Mouse (Mus musculus): Measurements from ENCODE around the gene Cds1. TPM values are rescaled to one million over a fixed set of nuclear protein-coding genes. Genes with fewer than 3 reads are reported as not detected.
A peak's percentile ranks its signal among the peaks of the same experiment; 100 is the strongest.

The Cds1 gene
- polyA plus RNA-seq, 1 experiment from 2014 or later = 8.6 TPM

DNA sequence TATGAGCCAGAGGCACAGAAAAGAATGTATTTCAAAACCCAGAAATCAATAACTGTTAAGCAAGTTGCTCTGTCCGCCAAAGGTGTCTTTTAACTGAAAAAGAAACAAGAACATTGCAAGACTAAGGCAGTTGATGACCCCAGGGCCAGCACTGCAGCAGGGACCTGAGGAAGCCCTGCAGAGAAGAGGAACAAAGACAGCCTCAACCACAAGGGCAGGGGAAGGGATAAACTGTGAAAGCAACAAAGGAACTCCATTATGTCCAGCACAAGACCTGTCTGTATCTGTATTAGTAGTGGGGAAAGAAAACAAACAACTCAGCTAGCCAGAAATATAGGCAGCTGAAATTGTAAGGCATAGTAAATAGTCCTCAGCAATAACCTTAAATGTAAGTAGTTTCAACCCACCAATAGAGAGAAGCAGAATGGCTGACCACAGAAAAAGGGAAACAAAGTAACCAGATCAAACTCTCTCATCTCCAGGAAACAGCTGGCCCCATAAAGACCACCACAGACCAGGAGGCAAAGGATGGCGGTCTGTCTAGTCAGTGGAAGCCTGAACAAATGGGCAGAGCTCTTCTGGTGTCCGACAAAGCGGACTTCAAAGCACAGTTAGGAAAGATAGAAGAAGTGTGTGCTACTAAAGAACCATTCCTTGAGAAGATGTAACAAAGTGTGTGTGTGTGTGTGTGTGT is 21.1 kb downstream of the Cds1 start:
- no peak overlapping the region for H3K4me3 ChIP-seq (replicated peaks; ENCODE audit: low read length)
- no peak overlapping the region for H3K4me2 ChIP-seq (replicated peaks)
- H3K9me3 ChIP-seq (ENCODE audit: control insufficient read depth, low read length) = no peaks in the 10 kb centered on the region
- DNase-seq (ENCODE audit: low spot score) (no peak), ATAC-seq (ENCODE audit: low FRiP score) (no peak)
- no peaks in the 10 kb centered on the region for H3K4me1 ChIP-seq (replicated peaks; ENCODE audit: control insufficient read depth, insufficient read depth, low read length)
- H3K36me3 ChIP-seq (replicated peaks; ENCODE audit: control insufficient read depth, insufficient read depth) = no peaks in the 10 kb centered on the region
- H3K9ac ChIP-seq = no peak overlapping the region
- H3K27me3 ChIP-seq (ENCODE audit: control insufficient read depth, insufficient read depth, low read length) = no peaks in the 10 kb centered on the region
- H3K27ac ChIP-seq = no peak overlapping the region
- 60% methylated on average over 4 of the region's 4 CpGs for WGBS

- ATAC-seq (ENCODE audit: low FRiP score) (no peak), DNase-seq (ENCODE audit: low spot score) (no peak)
- Histone ChIP-seq H3K27me3 (ENCODE audit: control insufficient read depth, insufficient read depth, low read length) (no peaks in the 10 kb centered on the region), H3K9me3 (ENCODE audit: control insufficient read depth, low read length) (no peaks in the 10 kb centered on the region), H3K4me3 (replicated peaks; ENCODE audit: low read length) (no peak overlapping the region), H3K36me3 (replicated peaks; ENCODE audit: control insufficient read depth, insufficient read depth) (no peaks in the 10 kb centered on the region), H3K4me2 (replicated peaks) (no peak overlapping the region), H3K27ac (no peak overlapping the region), H3K9ac (no peak overlapping the region), H3K4me1 (replicated peaks; ENCODE audit: control insufficient read depth, insufficient read depth, low read length) (no peaks in the 10 kb centered on the region)
These were observed 24.8 kb downstream of the Cds1 start for GRCm38 (mm10) chr5:101789770-101790169.

DNA sequence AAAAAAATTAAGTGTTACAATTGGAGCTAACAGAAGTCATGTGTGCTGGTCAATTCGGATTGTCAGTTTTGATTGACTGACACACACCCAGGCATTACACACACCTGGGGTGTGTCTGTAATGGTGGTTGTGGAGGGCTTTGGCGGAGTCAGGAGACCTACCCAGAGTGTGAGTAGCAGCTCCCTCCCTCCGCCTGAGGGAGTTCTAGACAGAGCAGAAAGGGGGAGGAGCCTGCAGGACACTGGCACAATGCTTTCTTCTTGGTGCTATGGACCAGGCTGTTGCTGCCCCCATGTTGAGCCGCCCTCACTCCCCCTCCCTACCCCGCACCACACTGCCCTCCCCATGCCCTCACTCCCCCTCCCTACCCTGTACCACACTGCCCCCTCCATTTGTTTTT is 25.6 kb downstream of the Cds1 start:
- ATAC-seq (ENCODE audit: low FRiP score) = no peak
- no peaks in the 10 kb centered on the region for H3K9me3 ChIP-seq (ENCODE audit: control insufficient read depth, low read length)
- WGBS = 53% methylated on average over 5 of the region's 5 CpGs

GRCm38 (mm10) chr5:101792665-101793064 is 27.7 kb downstream of the Cds1 start:
- DNase-seq (ENCODE audit: low spot score) = no peak
- no peak overlapping the region for H3K4me2 ChIP-seq (replicated peaks)
- H3K27me3 ChIP-seq (ENCODE audit: control insufficient read depth, insufficient read depth, low read length) = no peaks in the 10 kb centered on the region
- ATAC-seq (ENCODE audit: low FRiP score) = no peak
- H3K27ac ChIP-seq = no peak overlapping the region
- no peaks in the 10 kb centered on the region for H3K4me1 ChIP-seq (replicated peaks; ENCODE audit: control insufficient read depth, insufficient read depth, low read length)
- no peaks in the 10 kb centered on the region for H3K9me3 ChIP-seq (ENCODE audit: control insufficient read depth, low read length)
- H3K9ac ChIP-seq = no peak overlapping the region
- no peak overlapping the region for H3K4me3 ChIP-seq (replicated peaks; ENCODE audit: low read length)
- WGBS = 78% methylated on average over 4 of the region's 4 CpGs
- no peaks in the 10 kb centered on the region for H3K36me3 ChIP-seq (replicated peaks; ENCODE audit: control insufficient read depth, insufficient read depth)

More for the DNA sequence above, 25.6 kb downstream of the Cds1 start:
- DNase-seq (ENCODE audit: low spot score) = no peak
- H3K4me2 ChIP-seq (replicated peaks) = no peak overlapping the region
- H3K4me3 ChIP-seq (replicated peaks; ENCODE audit: low read length) = no peak overlapping the region
- no peaks in the 10 kb centered on the region for H3K4me1 ChIP-seq (replicated peaks; ENCODE audit: control insufficient read depth, insufficient read depth, low read length)
- H3K27ac ChIP-seq = no peak overlapping the region
- H3K27me3 ChIP-seq (ENCODE audit: control insufficient read depth, insufficient read depth, low read length) = no peaks in the 10 kb centered on the region
- no peaks in the 10 kb centered on the region for H3K36me3 ChIP-seq (replicated peaks; ENCODE audit: control insufficient read depth, insufficient read depth)
- H3K9ac ChIP-seq = no peak overlapping the region

DNA sequence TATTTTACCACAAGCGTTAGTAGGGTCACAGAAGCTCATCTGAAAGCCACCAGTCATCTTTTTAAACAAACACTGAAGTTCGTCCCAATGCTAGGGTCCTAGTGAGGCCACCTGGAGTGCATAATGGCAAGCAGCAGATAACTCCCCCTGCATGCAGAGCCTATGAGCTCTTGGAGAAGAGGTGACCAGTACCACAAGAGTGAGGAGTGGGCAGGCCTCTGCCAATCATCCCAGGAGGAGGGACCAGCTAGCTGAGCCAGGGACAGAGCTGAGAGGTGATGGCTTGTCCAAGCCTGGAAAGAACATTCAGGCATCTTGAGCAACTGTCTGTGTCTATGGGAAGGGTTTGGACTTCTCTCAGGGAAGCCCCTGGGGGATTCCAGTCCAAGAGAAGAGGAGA is 37.0 kb downstream of the Cds1 start:
- Histone ChIP-seq H3K27ac (no peak overlapping the region), H3K36me3 (replicated peaks; ENCODE audit: control insufficient read depth, insufficient read depth) (no peaks in the 10 kb centered on the region), H3K9me3 (ENCODE audit: control insufficient read depth, low read length) (no peaks in the 10 kb centered on the region), H3K4me1 (replicated peaks; ENCODE audit: control insufficient read depth, insufficient read depth, low read length) (no peaks in the 10 kb centered on the region), H3K27me3 (ENCODE audit: control insufficient read depth, insufficient read depth, low read length) (no peaks in the 10 kb centered on the region), H3K4me2 (replicated peaks) (no peak overlapping the region), H3K4me3 (replicated peaks; ENCODE audit: low read length) (no peak overlapping the region), H3K9ac (no peak overlapping the region)
- 77% methylated on average over 2 of the region's 2 CpGs for WGBS
- no peak for ATAC-seq (ENCODE audit: low FRiP score)
- DNase-seq (ENCODE audit: low spot score) = no peak

GRCm38 (mm10) chr5:101802358-101803022 is 37.6 kb downstream of the Cds1 start:
- Histone ChIP-seq H3K36me3 (replicated peaks; ENCODE audit: control insufficient read depth, insufficient read depth) (no peaks in the 10 kb centered on the region), H3K4me3 (replicated peaks; ENCODE audit: low read length) (no peak overlapping the region), H3K27ac (no peak overlapping the region), H3K27me3 (ENCODE audit: control insufficient read depth, insufficient read depth, low read length) (no peaks in the 10 kb centered on the region), H3K4me2 (replicated peaks) (no peak overlapping the region), H3K9me3 (ENCODE audit: control insufficient read depth, low read length) (no peaks in the 10 kb centered on the region), H3K9ac (no peak overlapping the region), H3K4me1 (replicated peaks; ENCODE audit: control insufficient read depth, insufficient read depth, low read length) (no peaks in the 10 kb centered on the region)
- ATAC-seq (ENCODE audit: low FRiP score) (no peak), DNase-seq (ENCODE audit: low spot score) (no peak)
- WGBS = 81% methylated on average over 9 of the region's 9 CpGs

- ATAC-seq (ENCODE audit: low FRiP score) = no peak
- H3K4me2 ChIP-seq (replicated peaks) = no peak overlapping the region
- H3K36me3 ChIP-seq (replicated peaks; ENCODE audit: control insufficient read depth, insufficient read depth) = no peaks in the 10 kb centered on the region
- H3K9ac ChIP-seq = no peak overlapping the region
- H3K27me3 ChIP-seq (ENCODE audit: control insufficient read depth, insufficient read depth, low read length) = no peaks in the 10 kb centered on the region
- 92% methylated on average over 6 of the region's 6 CpGs for WGBS
- no peak overlapping the region for H3K27ac ChIP-seq
- no peak for DNase-seq (ENCODE audit: low spot score)
- H3K4me1 ChIP-seq (replicated peaks; ENCODE audit: control insufficient read depth, insufficient read depth, low read length) = no peaks in the 10 kb centered on the region
- no peak overlapping the region for H3K4me3 ChIP-seq (replicated peaks; ENCODE audit: low read length)
- no peaks in the 10 kb centered on the region for H3K9me3 ChIP-seq (ENCODE audit: control insufficient read depth, low read length)
These were observed 46.6 kb downstream of the Cds1 start for GRCm38 (mm10) chr5:101811296-101812169.

DNA sequence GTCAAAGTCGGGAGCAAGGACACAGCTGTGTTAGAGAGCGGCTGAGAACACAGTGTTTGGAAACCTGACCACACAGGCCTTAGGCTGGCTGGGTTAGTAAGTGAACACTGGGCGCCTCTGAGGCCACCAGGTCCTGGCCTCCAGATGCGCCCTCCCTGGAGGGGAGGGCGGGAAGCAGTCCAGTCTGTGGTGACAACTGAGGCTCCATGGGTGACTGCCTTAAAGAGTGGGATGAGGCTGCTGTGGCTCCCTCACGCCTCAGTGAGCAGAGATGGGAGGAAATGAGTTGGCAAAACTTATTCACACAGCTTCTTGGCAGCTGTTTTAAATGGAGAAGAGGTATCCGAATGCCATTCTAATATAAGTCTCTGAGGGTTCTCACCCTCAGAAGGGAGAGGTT is 51.9 kb downstream of the Cds1 start:
- Histone ChIP-seq H3K9me3 (ENCODE audit: control insufficient read depth, low read length) (no peaks in the 10 kb centered on the region), H3K4me3 (replicated peaks; ENCODE audit: low read length) (no peak overlapping the region), H3K4me1 (replicated peaks; ENCODE audit: control insufficient read depth, insufficient read depth, low read length) (no peaks in the 10 kb centered on the region), H3K4me2 (replicated peaks) (no peak overlapping the region), H3K27ac (no peak overlapping the region), H3K27me3 (ENCODE audit: control insufficient read depth, insufficient read depth, low read length) (no peaks in the 10 kb centered on the region), H3K9ac (no peak overlapping the region), H3K36me3 (replicated peaks; ENCODE audit: control insufficient read depth, insufficient read depth) (no peaks in the 10 kb centered on the region)
- WGBS = 64% methylated on average over 7 of the region's 7 CpGs
- ATAC-seq (ENCODE audit: low FRiP score) (no peak), DNase-seq (ENCODE audit: low spot score) (peak; percentile 18)

DNA sequence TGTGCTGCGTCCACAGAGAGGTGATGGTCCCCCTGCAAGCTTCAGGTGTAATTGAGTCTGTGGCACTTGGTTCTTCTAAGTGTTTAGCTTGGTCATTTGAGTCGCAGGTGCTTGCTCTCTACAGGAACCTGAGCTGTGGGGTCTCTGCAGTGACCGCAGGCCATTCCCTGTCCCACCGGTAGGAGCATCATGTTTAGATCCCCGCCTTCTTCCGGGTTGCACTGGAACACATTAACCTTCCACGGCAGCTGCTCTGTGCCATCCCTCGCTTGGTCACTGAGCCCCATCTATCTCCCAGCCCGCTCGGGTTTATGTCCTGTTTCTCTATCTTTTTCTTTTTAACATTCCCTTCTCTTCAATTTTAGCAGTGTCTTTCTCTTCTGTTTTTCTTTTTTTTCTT is 54.3 kb downstream of the Cds1 start:
- Histone ChIP-seq H3K36me3 (replicated peaks; ENCODE audit: control insufficient read depth, insufficient read depth) (no peaks in the 10 kb centered on the region), H3K27ac (no peak overlapping the region), H3K27me3 (ENCODE audit: control insufficient read depth, insufficient read depth, low read length) (no peaks in the 10 kb centered on the region), H3K4me3 (replicated peaks; ENCODE audit: low read length) (no peak overlapping the region), H3K9me3 (ENCODE audit: control insufficient read depth, low read length) (no peaks in the 10 kb centered on the region), H3K4me1 (replicated peaks; ENCODE audit: control insufficient read depth, insufficient read depth, low read length) (no peaks in the 10 kb centered on the region), H3K4me2 (replicated peaks) (no peak overlapping the region), H3K9ac (no peak overlapping the region)
- ATAC-seq (ENCODE audit: low FRiP score) = no peak
- 57% methylated on average over 10 of the region's 10 CpGs for WGBS
- DNase-seq (ENCODE audit: low spot score) = no peak

Data from hindbrain, embryonic 14.5 days (tissue).